Mouse (Mus musculus): Measurements from ENCODE around the gene Agpat4.
"Not testable (repeated sequence)": the region's sequence is repeated elsewhere in the genome, so short reads cannot be mapped to it uniquely, and the experiment has no call there.

Agpat4 gene

DNA sequence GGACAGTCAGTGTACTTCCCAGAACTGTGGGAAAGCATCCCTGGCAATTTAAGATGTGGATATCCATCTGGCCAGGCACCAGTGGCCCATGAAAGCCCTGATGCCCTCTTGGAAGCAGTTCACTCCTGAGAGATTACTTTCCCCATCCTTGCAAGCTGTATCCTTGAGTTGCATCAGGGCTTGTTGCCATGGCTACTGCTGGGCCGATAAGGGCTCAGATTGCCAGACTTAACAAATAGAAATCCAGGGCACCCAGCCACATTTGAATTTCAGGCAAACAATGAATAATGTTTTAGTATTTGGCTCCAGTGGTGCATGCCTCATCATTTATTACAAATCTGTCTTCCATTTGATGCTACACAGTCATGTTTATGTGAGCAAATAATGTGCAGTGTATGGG, 69.3 kb downstream of the Agpat4 start:
- DNase-seq (ENCODE audit: low read depth, low spot score), result peak; percentile 58

DNA sequence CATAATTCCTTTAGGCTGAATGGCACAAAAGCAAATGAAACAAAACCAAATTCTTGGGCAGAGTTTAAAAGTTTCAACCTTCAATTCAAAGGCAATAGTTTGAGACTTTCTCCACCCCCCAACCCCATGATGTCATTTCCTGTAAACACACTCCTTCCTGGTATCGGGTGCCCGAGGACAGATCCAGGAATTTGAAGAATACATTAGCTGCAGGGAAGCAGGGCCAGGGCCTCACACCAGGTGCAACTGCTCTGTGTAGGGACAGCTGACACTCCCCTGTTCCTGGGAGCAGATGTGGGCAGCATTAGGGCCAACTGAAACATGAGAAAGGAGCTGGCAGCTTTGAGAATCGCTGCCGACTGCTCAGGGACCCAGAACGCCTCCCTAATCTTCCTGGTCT, 76.6 kb downstream of the Agpat4 start:
- no peak for DNase-seq (ENCODE audit: low read depth, low spot score)

DNA sequence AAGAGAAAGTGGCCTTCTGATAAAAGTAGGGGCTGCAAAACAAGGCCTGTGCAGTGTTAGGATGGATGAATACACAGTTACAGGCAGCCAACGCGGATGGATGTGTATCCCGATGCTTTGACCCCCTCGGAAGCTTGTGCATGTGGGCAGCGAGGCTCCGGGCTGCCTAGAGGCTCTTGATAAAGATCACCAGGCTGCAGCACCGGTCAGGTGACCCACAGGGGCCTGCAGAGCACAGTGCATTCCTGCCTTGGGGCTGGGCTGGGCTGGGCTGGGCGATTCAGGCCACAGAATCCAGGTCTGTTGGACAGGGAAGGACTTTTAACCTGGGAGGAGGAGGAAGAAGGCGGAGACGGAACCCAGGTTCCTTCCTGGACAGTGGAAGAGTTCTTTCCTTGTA, 77.1 kb downstream of the Agpat4 start:
- DNase-seq (ENCODE audit: low read depth, low spot score), result no peak

DNA sequence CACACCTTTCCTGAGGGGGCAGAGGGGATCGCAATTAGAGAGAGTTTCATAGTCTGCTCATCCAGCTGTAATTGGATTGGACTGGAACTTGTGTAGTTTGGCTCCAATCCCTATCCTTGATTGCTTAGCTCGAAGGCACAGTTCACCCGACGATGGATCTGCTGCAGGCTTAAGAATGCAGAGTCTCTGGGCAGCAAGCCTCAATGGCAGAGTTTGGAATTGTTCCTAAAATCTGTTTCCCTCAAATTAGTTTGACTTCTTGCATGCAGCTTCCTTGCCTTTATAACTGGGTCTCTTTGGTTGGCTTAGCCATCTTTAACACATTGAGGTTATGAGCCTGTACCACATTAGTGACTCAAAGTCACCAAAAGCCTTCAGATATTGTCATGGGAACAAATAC, 81.4 kb downstream of the Agpat4 start:
- no peak for DNase-seq (ENCODE audit: low read depth, low spot score)

DNA sequence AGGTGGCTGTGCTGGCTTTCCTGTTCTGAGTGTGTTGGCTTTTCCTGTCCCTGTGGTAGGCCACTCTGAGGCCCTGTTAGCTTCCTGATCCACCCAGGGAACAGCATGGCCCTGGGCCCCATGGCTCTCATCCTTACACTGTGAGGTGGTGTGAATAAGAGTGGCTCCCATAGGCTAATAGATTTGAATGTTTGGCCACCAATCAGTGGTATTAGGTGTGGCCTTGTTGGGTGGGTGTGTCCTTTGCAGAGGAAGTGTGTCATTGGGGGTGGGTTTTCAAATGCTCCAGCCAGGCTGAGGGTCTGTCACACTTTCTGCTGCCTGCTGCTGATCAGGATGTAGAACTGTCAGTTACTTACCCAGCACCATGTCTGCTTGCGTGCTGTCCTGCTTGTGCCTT, 82.6 kb downstream of the Agpat4 start:
- no peak for DNase-seq (ENCODE audit: low read depth, low spot score)

DNA sequence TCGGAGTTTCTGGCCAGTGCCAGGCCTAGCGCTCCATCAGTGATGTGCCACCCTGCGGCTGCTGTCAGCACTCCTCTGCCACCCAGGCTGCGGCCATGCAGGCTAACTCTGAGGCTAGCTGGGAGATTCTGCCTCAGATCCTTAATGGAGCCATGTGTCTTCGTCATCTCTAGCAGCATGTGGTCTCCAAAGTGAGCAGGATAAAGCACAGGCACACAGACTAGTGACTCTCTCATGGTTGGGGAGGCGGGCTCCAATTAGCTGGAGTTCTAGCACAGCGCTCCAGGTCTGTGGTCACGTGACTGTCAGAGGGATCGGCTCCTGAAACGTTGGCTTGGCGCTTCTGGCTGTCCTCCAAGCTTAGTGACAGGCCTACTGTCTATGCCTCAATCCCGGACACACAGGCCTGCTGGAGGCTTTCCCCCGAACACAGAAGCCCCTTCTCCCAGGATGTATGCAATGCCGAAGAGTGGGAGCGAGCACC, 85.0 kb downstream of the Agpat4 start:
- DNase-seq (ENCODE audit: low read depth, low spot score), result no peak

DNA sequence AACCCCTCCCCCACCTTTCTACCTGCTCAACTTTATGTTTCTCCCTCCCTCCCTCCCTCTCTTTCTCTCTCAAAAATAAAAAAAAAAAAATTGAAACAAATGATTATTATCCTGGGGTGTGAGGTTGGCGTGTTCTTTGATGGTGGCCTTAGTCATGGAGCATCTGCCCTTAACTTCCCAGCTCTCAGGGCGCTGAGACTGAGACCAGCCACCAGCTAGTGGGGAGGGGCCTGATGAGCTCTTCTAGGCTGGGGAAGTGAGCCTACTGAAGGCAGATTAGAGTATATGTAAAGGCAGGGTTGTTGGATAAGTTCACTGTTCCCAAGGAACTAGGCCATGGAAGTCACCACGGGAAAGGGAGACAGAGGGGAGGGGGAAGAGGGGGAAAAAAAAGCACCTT, 85.7 kb downstream of the Agpat4 start:
- no peak for DNase-seq (ENCODE audit: low read depth, low spot score)

DNA sequence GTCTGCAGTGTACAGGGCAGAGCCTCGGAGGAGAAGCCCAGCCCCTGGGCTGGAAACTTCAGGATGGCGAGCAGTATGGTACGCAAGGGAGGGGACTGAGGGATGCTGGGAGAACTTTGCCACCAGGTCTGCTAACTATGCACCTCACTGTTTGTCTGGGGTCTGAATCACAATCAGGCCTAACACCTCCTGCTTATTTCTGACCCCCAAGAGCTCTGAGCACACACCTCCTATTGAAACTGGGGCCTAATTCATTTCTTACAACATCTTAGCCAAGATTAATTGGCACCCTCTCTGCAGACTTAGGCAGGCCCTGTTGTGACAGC, 86.1 kb downstream of the Agpat4 start:
- DNase-seq (ENCODE audit: low read depth, low spot score), result no peak

DNA sequence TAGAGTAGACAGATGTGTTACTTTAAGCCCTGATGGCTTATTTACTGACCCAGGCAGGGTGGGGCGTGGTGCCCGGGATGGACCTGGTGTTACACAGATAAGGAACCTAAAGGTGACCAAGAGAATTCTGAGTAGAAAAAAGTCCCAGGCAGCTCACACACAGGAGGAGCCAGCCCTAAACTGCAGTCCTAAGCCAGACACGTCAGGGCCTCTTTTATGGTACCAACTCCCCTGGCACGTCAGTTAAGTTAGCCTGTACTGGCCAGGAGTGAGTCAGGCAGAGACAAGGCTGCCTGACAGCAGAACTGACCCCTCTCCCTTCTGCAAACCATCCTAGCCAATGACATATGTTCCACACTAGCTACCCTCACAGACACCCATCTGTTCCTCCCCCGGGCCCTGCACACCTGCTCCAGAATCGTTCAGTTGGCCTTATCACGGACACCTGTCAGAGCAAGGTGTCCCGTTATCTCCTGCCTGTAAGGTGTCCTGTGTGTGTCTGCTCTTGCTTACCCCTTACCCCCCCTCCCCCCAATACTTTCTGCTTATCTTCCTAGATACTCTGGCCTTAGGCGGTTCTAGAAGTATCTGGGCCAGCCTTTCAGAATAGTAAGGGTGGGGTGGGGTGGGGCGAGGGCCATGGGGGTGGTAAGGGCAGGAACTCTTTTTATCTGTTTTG, 86.7 kb downstream of the Agpat4 start:
- no peak for DNase-seq (ENCODE audit: low read depth, low spot score)

DNA sequence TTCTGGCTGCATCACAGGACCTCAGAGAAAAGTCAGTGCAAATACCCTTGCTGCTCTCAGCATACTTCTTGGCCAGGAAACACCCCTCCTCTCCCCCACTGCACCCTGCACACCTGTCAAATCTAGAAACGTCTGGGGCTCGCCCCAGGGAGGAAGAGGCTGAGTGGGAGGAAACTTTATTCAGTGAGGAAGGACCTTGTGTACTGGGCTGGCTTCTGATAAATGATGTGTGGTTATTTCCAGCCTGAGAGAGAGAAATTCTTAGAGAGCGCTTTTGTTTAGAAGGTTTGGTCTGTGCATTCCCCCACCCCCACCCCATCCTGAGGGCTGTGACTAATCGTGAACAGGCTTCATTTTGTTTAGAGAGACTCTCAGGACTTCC, 87.2 kb downstream of the Agpat4 start:
- no peak for DNase-seq (ENCODE audit: low read depth, low spot score)

DNA sequence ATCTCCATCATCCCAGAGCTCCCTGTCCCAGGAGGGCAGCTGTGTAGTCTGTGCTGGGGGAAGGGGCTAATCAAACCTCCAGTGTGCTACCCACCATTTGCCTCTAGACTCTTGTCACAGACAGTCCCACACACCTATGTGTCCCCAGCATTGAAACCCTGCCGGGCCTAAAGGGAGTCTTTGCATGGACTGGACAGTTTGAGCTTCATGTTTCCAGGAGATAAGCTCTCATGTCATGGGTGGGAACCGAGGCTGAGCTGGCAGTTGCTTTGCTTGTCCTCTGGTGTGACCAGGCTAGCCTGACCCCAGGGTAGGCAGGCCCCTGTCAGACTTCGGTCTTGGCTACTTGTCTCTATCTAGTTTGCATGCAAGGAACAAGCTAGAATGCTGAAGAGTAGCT, 87.7 kb downstream of the Agpat4 start:
- DNase-seq (ENCODE audit: low read depth, low spot score), result no peak

DNA sequence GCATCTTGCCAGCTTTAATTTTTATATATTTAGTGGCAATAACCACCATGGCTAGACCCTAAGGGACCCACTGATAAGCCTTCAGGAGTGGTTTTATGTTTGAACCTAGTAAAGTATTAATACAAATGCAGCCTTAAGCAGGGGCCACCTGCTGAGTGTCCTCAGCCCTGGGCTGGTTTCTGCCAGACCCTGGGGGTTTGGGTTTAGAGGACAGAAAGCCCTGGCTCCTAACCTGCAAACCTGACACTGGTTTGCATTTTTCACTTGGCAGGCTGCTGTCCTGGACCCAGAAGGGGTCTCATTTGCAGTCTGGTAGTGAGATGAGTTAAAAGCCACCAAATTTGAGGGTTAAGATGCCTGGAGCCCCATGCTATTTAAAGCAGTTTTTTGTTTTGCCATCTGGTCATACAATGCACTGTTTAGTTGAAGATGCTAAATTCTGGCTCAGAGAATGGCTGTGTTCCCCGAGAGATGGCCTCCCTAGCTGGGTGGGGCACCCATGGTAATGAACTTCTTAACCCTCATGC, 88.6 kb downstream of the Agpat4 start:
- no peak for DNase-seq (ENCODE audit: low read depth, low spot score)

DNA sequence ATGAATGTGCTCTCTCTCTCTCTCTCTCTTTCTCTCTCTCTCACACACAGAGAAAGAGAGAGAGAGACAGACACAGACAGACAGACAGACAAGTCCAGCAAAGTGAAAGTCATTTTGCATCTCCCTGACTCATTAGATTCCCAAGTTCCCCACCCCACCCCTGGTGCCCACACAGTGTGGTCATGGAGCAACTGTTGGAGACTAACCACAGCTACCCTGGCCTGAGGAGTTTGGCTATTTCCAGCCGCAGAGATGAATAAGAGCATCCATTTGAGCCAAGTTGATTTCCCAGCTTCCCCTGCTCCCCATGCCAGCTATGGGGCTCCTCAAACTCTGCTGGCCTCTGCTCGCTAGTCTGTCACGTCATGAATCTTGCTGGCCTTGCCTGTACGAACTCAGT, 91.0 kb downstream of the Agpat4 start:
- no peak for DNase-seq (ENCODE audit: low read depth, low spot score)

DNA sequence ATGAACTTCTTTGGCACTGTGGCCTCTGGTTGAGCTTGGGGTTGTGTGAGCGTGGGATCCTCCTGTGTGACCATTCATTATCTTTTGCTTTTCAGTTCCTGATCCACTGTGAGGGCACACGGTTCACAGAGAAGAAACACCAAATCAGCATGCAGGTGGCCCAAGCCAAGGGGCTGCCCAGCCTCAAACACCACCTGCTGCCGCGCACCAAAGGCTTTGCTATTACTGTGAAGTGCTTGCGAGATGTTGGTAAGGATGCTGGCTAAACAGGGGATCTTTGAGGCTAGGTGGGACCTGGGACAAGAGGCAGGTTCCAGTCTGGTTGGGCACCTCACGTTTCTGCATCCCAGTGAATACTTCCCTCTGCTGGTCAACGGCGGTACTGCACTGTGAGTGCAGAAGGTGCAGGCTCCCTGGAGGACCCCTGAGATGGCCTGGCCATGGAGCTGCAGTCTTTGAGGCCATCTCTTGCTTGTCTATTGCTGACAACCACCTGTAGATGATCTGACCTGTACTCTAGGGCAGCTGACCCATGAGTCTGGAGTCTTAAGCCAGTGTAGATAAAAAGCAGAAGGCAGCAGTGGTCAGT, 92.1 kb downstream of the Agpat4 start:
- no peak for DNase-seq (ENCODE audit: low read depth, low spot score)

DNA sequence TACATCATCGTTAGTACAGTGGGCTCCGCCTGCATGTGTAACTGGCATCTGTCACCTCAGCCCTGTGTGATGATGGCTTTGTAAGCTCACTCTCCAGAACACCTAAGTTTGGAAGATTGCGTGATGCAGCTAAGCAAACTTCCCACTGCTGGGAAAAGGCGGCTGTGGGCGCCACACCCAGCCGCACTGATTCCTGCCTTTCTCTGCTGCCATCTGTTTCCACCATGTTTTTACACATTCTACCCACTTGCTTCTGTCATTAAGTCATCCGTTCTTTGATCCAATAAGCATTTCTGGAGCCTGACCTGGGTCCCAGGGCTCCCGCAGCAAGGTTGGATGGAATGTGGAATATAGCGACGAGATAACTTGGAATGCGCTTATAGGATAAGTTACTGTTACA, 93.4 kb downstream of the Agpat4 start:
- no peak for DNase-seq (ENCODE audit: low read depth, low spot score)

DNA sequence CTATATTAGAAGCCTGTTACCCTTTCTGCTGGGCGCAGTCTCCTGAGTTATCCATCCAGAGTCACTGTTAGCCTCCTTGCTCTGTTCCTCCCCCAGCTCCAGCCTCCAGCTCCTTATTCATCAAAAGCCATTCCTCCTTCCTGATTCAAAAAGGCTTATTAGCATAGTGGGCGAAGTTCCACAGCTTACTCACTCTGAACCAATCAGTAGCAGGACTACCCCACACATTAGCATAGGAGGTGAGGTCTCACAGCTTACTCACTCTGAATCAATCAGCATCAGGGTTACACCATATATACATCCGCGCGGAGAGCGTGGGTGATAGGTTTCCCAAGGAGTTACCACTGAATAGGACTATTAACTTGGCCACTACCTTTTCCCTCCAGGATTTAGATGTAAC, 93.8 kb downstream of the Agpat4 start:
- DNase-seq (ENCODE audit: low read depth, low spot score), result peak; percentile 65

DNA sequence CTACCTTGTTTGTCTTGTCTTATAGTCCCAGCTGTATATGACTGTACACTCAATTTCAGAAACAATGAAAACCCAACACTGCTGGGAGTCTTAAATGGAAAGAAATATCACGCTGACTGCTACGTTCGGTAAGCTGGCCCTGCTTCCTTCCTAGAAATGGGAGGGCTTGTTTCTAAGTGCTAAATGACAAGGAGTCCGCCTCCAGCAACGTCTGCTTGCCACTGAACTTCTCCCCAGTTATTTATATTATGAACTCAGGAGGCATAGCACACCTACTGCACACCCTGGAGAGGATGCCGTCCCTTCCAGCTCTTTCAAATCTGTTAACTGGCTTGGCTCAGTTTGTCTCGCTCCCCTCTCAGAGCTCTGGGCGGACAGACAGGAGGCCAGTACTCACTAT, 94.9 kb downstream of the Agpat4 start:
- DNase-seq (ENCODE audit: low read depth, low spot score), result peak; percentile 55

DNA sequence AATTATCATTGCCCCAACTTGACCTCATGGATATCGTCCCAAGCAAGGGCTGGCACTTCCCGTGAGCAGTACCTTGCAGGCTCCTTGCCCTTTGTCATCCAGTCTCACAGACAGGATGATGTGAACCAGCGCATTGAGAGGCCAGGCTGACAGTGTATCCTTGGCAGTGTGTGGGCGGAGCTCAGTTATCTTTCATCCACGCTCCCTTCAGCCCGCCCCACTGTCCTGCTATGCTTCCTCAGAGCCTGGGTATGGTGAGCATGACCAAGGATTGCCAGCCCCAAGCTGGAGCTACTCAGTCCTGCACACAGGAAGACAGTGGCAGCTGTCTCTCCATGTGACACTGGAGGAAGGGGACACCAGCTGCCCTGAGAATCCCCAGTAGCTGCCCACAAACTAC, 97.7 kb downstream of the Agpat4 start:
- DNase-seq (ENCODE audit: low read depth, low spot score), result no peak

DNA sequence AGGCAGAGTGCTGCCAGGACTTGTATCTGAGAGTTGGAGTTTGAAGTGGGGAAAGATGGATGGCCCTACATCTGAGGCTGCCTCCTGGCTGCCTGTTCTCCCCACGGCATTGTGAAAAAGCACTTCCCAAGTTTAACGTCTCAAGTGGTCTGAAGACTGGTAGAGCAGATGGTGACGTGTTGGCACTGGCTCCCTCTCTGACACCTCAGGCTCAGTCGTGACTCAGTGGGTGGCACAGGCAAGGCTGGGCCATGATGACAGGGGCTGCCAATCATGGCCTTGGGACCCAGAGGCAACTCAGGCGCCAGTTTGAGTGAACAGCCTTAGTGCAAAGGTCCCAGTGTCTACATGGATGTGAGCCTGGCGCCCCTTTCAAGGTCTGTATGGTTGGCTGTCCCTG, 103.4 kb downstream of the Agpat4 start:
- peak; percentile 81 for DNase-seq (ENCODE audit: low read depth, low spot score)

DNA sequence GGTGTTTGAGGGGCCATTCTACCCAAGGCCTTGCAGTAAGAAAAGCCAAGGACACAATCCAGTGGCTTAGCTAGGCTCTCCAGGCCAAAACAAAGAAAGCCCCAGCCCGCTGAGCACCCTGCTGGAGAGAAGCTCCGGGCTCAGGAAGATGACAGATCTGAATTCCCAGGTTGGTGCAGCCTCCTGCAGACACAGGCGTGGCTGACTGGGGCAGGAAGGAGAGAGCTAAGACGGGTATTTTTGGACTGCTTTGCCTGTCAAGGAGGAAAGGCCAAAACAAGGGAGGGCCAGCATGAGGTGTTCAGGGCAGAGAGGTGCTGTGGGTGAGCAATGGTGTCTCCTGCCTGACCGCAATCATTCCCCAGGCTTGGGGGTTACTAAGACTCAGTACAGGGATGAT, 105.2 kb downstream of the Agpat4 start:
- DNase-seq (ENCODE audit: low read depth, low spot score), result no peak

DNA sequence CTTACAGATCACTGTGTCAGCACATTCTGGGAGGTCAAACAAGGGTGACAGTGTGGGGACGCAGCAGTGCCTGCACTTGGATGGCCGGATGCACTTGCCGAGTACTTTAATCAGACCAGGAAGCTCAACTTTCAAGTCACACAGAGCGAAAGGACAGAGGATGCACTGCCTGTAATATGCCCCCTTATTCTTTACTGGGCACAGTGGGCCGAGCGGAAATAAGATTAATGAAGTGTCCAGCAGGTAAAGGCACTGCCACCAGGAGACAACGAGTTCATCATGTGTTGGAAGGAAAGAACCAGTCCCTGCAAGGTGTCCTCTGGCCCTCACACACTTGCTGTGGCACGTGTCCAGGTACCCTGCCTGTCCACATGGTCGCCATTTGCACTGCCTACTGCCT, 105.6 kb downstream of the Agpat4 start:
- DNase-seq (ENCODE audit: low read depth, low spot score), result no peak

DNA sequence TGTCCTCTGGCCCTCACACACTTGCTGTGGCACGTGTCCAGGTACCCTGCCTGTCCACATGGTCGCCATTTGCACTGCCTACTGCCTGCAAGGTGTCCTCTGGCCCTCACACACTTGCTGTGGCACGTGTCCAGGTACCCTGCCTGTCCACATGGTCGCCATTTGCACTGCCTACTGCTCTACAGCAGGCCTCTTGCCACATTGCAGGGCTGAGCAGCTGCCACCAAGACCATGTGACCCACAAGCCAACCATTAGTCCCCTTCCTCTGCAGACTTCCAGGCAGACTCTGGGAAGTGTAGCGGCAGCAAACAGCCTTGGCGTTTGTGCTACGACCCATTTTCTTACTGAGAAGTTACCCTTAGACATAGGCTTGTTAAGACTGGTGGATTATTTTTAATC, 106.0 kb downstream of the Agpat4 start:
- DNase-seq (ENCODE audit: low read depth, low spot score), result not testable (repeated sequence)

DNA sequence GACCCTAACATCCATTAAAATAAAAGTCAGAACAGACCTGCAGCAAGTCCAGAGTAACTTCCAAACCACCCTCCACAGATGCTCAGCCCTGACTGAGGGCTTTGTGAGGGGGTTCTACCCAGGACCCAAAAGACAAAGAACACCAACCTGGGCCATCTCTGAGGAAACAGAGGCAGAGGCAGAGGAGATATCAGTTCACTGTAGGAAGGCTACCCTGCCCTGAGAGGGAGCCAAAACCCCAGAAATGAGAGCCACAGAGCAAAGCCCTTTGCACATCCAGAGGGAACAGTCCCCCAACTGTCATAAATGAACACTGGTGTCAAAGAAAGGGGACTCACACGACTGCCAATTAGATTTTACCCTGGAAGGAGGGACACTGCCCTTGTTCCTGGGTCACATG, 106.7 kb downstream of the Agpat4 start:
- no peak for DNase-seq (ENCODE audit: low read depth, low spot score)

DNA sequence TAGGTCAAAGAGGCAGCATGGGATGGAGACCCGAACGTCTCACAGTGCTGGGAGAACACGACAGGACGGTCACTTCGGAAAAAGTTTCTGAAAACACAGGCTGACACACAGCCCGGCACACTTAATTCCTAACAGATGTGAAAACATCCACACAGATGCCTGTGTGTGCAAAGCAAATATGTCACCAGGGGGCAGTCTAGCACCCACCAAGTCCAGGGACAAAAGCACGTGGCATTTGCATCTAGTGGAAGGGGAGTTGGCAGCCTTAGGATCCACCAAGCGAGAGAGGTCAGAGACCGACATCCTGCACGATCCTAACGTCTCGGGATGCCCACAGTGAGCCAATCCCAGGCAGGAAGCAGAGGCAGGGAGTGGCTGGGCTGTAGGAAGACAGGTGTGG, 108.0 kb downstream of the Agpat4 start:
- no peak for DNase-seq (ENCODE audit: low read depth, low spot score)

Measured in telencephalon, adult 2 months (tissue).